Mouse (Mus musculus): ENCODE measurements around the gene Mta1.

Mta1 gene

GRCm38 (mm10) chr12:113186326-113187010, 88.4 kb downstream of the Mta1 start:
- no peak for DNase-seq (ENCODE audit: low spot score in 2 of 2)
